Mouse (Mus musculus) cerebellum, adult 8-10 months (tissue): ENCODE measurements around the gene Olfr1406.
"Not testable (repeated sequence)": the region's sequence is repeated elsewhere in the genome, so short reads cannot be mapped to it uniquely, and the experiment has no call there.

Experiments used
- DNase-seq: peaks from one replicate; pipeline ENCODE4 v3.0.0; 2022

Olfr1406 gene

GRCm38 (mm10) chr1:173190540-173190939 is at the start of gene Olfr1406:
Gene Olfr1406, minus strand, starts transcription at chr1:173190640.
- no peak for DNase-seq

GRCm38 (mm10) chr1:173237004-173237403 is 46.6 kb upstream of the Olfr1406 start:
- not testable (repeated sequence) for DNase-seq

GRCm38 (mm10) chr1:173227081-173227480 is 36.6 kb upstream of the Olfr1406 start, which contains the start of gene Fcer1a:
Gene Fcer1a, minus strand, starts transcription at chr1:173227214.
- no peak for DNase-seq

- DNase-seq: no peak
Measured at GRCm38 (mm10) chr1:173216481-173216880, 26.0 kb upstream of the Olfr1406 start.

- no peak for DNase-seq
Measured at GRCm38 (mm10) chr1:173212092-173212491, 21.7 kb upstream of the Olfr1406 start, which contains the start of gene Olfr1404. Gene Olfr1404, plus strand, starts transcription at chr1:173212392.

- no peak for DNase-seq
Measured at GRCm38 (mm10) chr1:173197508-173197907, 7.1 kb upstream of the Olfr1406 start, which contains the start of gene Olfr218. Gene Olfr218, plus strand, starts transcription at chr1:173197808.

GRCm38 (mm10) chr1:173196359-173196758 is 5.9 kb upstream of the Olfr1406 start:
- no peak for DNase-seq

GRCm38 (mm10) chr1:173192059-173192458 is 1.6 kb upstream of the Olfr1406 start:
- DNase-seq: no peak

- DNase-seq: no peak
Measured at GRCm38 (mm10) chr1:173174154-173174842, 16.1 kb downstream of the Olfr1406 start.

- DNase-seq: no peak
Measured at GRCm38 (mm10) chr1:173137274-173137673, 53.2 kb downstream of the Olfr1406 start, which contains the start of gene Olfr1408. Gene Olfr1408, minus strand, starts transcription at chr1:173137374.
